Mouse (Mus musculus): Measurements from ENCODE around the gene Fam129a.
"Not testable (repeated sequence)": the region's sequence is repeated elsewhere in the genome, so short reads cannot be mapped to it uniquely, and the experiment has no call there.

The Fam129a gene

DNA sequence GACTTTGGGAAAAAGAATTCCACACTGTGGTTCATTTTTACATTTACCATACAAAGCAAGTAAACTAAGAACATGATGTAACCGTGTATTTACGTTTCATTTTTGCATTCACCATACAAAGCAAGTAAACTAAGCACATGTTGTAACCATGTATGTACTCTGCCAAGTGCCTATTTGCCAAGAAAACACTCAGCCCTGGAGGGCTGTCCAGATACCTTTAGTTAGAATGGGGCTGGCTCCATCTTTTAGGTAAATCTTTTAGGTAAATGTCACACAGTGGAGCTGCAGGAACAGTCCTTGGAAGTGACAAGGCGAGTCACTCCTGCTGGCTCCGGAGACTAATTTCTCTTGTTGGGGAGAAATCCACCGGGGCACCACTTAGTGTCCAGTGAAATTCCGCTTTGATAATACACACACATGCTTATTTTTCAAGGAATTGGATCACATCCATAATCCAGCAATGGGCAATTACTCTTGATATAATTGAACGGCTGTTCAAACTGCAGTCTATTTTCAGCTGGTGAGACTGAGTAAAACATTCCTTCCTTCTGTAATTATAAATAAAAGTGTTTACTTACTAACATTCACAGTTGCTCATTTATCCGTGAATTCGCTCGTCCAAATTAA, 150.5 kb downstream of the Fam129a start:
- ATAC-seq (ENCODE audit: insufficient number of reproducible peaks, low FRiP score, low TSS enrichment), result no peak; the same call in 1 of the 2 replicates

DNA sequence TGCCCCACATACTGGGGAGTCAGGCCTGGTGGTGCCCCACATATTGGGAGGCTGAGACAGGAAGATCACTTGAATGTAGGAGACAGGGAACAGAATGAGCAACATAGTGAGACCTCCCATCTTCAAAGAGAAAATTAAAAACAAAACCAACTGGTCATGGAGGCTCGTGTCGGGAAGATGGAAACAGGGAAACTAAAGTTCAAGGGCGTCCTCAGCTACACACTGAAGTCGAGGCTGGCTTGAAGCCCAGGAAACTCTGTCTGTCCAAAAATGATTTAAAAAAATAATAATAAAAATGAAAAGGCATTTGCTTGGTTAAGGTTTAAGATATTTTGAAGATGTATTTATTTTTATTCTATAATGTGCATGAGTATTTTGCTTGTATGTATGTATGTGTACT, 152.8 kb downstream of the Fam129a start:
- no peak for ATAC-seq (ENCODE audit: insufficient number of reproducible peaks, low FRiP score, low TSS enrichment)

DNA sequence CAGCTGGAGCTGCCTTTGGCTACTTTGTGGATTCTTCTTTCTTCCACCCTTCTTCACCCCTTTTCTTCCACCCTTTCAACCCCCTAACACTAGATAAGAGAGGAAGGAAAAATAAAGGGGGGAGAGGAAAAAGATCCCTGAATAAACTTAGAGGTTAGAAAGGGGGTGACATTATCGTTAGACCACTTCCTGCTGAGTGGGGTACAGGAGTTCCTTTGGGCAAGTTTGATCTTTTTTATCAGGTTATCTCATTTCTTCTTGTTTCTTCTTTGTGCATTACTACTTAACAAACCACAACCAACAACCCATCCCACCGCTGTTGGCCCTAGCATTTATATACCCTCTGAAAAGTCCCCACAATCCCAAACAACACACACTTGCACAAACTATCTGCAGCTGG, 154.6 kb downstream of the Fam129a start:
- no peak for ATAC-seq (ENCODE audit: insufficient number of reproducible peaks, low FRiP score, low TSS enrichment)

DNA sequence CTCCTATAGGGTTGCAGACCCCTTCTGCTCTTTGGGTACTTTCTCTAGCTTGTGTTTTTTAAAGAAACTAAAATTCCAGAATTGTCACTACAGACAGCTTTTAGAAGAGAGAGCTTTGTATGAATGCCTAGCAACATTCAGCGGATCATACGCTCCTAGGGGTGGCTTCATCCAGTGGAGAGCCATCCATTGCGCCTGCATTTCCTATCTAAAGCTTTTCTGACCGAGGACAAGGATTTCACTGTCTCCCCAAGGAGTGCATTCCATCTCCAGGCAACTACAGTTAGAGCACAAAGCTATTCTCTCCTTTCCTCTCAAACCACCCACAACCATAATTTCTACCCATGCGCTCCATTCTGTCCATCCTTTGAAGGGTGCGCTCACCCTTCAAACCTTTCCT, 155.4 kb downstream of the Fam129a start:
- no peak for ATAC-seq (ENCODE audit: insufficient number of reproducible peaks, low FRiP score, low TSS enrichment)

DNA sequence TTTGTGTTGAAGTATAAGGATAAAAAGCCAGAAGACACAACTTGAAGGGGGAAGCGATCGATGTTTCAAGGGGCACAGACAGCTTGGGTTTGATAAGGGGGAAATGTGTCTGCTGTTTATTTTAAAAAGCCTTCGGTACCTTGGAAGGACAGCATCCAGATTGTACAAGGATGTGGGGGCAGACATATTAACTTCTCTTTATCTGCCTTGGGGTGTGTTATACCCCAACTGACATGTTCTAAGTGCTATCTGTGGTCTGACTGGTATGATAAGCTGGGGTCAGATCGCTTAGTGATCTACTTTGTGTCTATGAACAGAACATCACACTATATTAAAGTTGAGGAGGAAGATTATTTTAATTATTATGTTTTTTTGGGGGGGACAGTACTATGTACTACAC, 157.2 kb downstream of the Fam129a start:
- ATAC-seq (ENCODE audit: insufficient number of reproducible peaks, low FRiP score, low TSS enrichment), result no peak

DNA sequence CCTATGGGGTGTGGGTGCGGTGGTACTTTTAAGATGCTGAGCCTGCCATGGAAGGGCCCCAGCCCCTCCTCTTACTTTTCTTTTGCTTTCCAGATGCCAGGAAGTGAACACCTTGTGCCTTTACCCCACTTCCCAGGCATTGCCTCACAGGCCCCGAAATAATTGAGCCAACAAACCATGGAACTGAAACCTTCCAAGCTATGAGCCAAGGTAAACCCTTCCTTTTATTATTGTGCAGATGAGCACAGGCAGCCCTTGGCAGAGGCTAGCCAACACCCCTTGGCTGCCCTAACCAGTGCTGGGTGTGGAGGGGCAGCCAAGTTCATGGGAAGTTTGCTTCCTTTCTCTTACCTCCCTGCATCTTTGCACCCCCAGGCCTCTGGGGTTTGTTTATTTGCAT, 166.2 kb downstream of the Fam129a start:
- no peak for ATAC-seq (ENCODE audit: insufficient number of reproducible peaks, low FRiP score, low TSS enrichment)

DNA sequence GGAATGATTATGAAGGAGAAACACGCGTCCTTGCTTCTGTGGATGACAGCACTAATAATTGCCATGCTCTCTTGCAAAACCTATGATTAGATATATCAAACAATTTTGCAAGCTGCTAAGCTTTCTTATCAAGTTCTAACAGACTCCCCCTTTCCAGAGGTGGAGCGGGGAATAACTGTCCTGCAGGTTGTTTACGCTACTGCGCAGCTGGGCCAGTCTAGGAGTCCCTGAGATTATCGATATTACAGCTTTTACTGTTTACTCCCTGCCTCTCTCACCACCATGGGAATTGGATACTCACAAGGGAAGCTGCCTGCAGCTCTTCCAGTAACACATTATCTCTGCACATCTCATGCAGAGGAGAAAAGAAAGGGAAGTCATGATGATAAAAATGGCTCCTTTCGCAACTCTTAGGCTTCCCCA, 170.2 kb downstream of the Fam129a start:
- no peak for ATAC-seq (ENCODE audit: insufficient number of reproducible peaks, low FRiP score, low TSS enrichment)

DNA sequence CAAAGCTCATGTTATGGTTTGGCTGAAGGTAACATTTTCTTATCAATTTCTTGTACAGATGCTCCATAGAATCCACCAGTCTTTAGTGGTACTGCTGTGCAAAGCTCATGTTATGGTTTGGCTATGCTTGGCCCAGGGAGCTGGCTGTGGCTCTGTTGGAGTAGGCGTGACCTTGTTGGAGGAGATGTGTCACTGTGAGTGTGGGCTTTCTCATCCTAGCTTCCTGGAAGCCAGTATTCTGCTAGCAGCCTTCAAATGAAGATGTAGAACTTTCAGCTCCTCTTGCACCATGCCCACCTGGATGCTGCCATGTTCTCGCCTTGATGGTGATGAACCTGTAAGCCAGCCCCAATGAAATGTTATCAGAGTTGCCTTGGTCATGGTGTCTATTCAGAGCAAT, 178.9 kb downstream of the Fam129a start:
- not testable (repeated sequence) for ATAC-seq (ENCODE audit: insufficient number of reproducible peaks, low FRiP score, low TSS enrichment)

DNA sequence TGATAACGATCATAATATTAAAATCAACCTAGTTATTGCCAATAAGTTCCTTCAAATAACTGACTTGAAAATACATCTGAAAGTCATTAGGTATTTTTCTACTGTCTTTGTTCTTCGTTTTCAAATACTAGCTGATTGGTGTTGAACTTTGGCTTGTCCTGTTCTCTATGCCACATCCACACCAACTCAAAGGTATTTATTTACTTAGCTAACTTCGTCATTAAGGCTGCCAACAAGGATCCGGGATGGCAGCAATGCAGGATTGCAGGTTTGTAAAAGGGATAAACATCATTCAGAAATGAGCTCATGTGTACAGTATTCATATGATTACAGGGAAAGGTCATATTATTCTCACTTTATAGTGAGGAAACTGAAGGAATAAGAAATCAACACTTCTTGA, 182.0 kb downstream of the Fam129a start:
- ATAC-seq (ENCODE audit: insufficient number of reproducible peaks, low FRiP score, low TSS enrichment), result no peak

DNA sequence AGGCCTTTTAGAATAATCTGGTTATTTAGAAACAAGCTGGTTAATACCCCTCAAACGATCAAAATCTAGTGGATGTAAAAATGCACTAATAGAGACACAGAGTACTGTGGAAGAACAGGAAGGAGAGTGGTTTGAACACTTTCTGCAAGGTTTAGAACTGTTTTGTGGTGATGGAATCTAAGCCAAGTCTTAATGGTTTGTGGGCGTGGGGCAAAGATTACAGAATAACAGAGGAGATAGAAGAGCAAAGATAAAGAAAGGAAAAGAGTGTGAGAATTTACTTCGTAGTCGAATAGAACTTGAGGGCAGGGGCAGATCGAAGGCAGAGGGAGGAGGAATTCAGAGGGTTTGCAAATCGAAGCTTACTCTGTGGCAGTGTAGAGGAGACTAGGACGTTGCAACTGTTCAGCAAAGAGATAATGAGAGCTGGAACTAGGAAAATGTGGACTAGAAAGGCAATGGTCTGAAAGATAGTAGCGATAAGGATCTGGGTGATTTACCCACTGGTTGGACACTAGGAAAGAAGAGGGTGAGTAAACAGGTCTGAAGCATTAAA, 182.5 kb downstream of the Fam129a start:
- ATAC-seq (ENCODE audit: insufficient number of reproducible peaks, low FRiP score, low TSS enrichment), result no peak

DNA sequence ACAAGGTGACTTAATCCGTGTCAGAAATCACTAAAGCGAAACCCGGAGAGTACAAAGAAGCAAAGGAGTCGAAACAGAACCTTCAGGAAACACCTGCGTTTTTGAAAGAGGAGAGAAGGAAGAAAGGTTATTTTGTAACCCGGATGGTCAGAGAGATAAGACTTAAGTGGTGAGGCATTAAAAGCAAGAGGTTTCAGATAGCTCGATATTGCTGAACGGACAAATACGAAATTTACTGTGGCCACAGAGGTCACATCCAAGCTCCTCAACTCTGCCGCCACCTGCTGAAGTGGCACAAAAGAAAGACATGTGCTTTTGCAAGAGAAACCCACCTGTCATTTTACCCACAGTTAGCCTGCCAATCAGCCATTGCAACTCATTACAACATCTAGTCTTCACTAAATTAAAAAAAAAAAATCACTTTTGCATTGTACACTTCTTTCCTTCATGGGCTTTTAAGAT, 183.1 kb downstream of the Fam129a start:
- ATAC-seq (ENCODE audit: insufficient number of reproducible peaks, low FRiP score, low TSS enrichment), result no peak

DNA sequence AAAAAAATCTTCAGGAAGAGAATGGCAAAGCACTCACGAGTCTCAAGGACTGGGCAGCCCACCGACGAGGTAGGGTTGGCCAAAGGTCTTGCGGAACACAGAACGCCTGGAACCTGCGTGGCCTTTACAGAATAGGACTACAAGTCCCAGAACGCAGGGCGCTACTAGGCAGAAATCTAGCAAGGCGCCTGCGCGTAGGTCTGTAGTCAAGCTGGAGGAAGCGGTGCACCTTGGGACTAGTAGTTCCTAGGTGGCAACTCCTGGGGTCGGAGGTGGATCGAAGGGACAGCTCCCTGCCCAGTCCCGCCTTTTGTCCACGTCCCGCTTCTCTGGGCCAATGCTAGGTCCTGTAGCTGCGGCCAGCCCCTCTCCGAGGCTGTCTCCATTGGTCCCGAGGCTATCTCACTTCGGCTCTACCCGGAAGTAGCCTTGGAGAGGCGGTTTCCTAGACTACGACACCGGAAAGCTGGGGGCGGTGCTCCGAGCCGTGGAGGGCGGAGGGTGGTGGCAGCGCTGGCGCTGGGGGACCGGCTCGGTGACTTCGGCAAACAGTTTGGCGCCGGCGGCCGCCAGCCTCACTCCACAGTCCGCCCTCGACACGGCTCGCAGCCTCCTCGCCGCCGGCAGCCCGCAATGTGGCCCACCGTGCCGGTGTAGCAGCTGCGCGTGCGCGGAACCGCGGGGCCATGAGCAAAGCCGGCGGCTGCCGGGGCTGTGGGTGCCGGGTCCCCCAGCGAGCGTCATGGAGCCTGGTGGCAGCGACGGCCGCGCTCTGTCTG, 184.1 kb downstream of the Fam129a start, which contains the start of gene Edem3:
Gene Edem3, plus strand, starts transcription at position 491 of the 779 bp plus-strand sequence.
- peak; percentile 99 for ATAC-seq (ENCODE audit: insufficient number of reproducible peaks, low FRiP score, low TSS enrichment)

DNA sequence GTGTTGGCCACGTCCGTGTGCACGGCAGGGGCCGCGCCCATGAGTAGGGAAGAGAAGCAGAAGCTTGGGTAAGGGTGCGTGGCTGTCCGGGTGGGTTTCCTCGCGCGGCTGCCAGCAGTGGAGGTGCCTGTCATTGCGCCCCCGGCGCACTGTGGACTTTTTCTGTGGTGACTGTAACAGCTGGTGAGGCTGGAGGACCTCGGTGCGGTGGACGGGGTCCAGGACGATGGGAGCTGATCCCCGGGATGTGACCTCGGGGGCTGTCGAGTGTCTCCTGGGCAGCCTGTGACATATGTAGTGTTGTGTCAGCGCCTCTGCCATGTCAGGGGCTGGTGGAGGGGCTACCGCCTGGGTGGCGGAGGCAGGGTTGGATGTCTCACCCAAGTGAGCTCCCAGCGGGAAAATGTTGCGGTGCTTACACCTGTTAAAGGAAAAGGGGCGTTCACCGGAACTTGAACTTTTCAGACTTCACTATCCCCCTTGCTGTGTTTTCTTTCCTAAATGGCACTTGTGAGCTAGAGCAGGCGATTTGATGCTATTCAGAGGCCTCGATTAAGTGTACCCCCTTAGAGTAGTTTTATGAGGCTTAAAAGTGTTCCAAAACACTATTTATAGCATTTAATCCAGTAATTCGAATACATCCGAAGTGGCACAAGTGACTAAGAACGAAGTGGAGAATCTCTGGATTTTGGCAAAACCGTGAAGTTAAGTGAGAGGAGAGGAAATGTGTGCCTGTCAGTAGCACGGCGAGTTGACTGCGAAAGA, 184.9 kb downstream of the Fam129a start:
- peak; percentile 7 for ATAC-seq (ENCODE audit: insufficient number of reproducible peaks, low FRiP score, low TSS enrichment)

DNA sequence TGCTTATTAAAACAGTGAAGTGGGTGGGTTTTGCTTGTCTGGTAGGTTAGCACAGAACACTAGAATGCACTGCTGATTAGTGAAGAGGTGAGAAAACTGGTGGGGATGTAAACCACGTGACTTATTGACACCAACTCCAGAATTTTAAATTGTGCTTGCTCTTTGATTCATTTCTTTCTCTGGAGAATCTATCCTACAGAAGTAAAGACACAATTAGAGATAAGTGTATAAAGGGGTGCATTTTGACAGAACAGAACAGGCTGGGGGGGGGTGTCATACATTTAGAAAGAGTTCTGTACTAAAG, 185.4 kb downstream of the Fam129a start:
- ATAC-seq (ENCODE audit: insufficient number of reproducible peaks, low FRiP score, low TSS enrichment), result no peak

DNA sequence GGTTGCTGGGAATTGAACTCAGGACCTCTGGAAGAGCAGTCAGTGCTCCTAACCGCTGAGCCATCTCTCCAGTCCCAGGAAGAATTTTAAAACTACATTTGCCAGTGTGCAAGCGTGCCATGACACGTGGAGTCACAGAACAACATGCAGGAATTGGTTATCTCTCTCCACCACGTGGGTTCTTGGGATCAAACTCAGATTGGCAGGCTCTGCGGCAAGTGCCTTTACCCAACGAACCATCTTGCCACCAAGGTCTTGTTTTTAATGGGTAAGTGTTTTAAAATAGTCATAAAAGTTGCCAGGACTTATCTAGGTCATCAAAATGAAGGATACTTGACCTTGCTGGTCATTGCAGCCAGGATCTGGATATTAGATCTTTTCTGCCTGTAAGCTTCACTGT, 187.3 kb downstream of the Fam129a start:
- ATAC-seq (ENCODE audit: insufficient number of reproducible peaks, low FRiP score, low TSS enrichment), result no peak

DNA sequence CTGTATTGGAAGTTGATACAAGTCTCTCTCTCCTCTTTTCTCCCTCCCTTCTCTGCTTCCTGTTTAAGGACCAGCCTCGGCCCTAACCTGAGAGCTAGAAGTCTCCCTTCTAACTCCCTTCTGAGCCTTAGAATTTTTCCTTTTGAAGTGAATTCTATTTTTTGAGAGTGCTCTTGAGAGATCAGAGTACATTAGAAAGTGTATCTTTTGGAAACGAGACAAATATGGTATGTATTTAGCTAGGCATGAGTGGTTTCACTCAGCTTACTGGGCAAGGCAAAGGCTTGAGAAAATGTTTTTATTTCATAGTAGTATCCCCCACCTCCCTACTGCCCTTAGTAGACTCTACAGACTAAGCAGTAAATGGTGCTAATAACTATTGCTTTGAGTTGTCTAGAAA, 188.0 kb downstream of the Fam129a start:
- no peak for ATAC-seq (ENCODE audit: insufficient number of reproducible peaks, low FRiP score, low TSS enrichment)

DNA sequence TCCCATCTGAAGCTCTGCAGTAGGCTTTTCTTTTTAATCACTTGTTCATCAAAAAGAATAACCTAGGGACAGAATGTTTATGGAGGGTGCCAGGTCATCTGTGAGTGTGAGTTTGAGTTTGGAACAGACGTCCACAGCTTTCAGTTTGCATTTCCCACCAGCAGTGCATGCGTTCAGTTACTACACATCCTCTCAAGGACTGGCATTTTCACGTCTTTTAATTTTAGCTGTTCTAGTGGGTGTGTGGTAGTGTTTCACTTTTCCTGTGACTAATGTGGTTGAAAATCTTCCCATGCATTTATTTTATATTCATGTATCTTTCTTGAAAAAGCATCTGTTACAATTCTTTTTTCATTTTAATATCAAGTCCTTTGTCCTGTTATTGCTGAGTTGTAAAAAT, 193.2 kb downstream of the Fam129a start:
- ATAC-seq (ENCODE audit: insufficient number of reproducible peaks, low FRiP score, low TSS enrichment), result no peak

DNA sequence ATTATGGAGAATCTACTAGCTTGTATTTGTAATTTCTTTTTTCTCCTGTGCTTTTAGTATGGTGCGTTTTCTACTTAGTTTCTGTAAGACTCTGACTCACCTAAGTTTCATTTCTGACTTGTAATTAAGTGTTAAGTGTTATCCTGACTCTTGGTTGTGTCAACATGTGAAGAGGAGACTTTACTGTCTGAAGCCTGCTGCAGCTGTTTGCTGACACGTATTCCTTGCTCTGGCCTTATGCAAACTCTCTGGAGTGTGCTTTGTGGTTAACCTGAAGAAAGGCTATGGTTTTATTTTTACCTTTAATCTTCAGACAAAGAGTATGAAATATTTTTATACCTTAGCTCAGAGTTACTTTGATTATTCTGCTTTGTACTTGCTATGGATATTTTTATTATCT, 195.2 kb downstream of the Fam129a start:
- ATAC-seq (ENCODE audit: insufficient number of reproducible peaks, low FRiP score, low TSS enrichment), result no peak

DNA sequence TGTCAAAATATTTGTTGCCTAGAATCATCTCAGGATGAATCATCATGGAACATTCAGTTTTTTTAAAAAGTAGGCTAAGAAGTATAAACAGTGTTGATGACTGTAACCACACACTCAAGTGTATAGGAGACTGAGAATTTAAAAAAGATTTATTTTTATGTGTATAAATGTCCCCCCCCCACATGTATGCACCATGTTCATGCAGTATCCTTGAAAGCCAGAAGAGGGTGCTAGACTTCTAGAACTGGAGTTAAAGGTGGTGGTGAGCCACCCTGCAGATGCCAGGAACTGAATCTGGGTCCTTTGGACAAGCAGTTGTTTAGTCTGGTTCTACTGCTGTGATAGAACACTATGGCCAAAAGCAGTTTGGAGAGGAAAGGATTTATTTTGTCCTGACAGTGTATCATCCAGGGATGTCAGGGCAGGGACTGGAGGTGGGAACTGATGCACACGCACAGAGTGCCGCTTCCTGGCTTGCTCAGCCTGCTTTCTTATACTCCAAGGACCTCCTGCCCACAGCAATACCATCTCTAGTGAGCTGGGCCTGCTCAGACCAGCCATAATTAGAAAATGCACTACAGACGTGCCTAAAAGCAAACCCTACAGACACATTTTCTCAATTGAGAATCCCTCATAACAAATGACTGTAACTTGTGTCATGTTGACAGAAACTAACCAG, 196.1 kb downstream of the Fam129a start:
- no peak for ATAC-seq (ENCODE audit: insufficient number of reproducible peaks, low FRiP score, low TSS enrichment)

DNA sequence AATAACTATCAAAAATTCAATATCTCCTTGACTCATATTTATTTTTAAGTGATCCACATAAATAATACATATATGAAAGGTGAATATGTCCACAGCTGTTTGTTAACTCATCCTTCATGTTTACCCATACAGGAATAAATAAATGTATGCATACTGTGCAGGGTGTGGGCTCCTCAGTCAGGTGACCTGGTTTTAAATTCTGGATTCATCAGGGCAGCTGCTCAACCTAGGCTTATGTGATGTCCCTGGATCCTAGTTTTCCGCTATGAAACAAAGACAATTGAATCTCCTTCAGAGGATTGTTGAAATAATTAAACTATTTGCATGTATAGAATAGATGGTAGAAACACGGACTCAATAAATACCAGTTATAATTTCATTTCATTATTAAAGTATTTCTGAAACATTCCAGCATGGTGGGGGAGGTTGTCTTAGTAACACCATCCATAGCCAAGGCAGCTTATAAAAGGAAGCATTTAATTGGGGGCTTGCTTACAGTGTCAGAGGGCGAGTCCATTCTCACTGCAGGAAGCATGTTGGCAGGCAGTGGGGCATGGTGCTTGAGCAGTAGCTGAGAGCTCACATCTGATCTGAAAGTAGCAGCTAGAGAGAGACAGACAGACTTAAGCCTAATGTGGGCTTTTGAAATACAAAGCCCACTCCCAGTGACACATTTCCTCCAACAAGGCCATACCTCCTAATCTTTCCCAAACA, 198.4 kb downstream of the Fam129a start:
- no peak for ATAC-seq (ENCODE audit: insufficient number of reproducible peaks, low FRiP score, low TSS enrichment)
